Mouse (Mus musculus) gastrocnemius, adult 18-20 months (tissue): ENCODE measurements around the gene Me3. TPM values are rescaled to one million over a fixed set of nuclear protein-coding genes. Genes with fewer than 3 reads are reported as not detected.

Source experiments
- DNase-seq: peaks from one replicate; pipeline ENCODE4 v3.0.0; 2021; ENCODE audit warnings: low spot score
- total RNA-seq, 2 experiments: library from RNA; stranded (reverse); gene quantifications; 2 replicates each; pipeline ENCODE4 v1.2.3; 2021

Me3 gene
- total RNA-seq, 2 experiments from 2014 or later = 109 to 122 TPM

DNA sequence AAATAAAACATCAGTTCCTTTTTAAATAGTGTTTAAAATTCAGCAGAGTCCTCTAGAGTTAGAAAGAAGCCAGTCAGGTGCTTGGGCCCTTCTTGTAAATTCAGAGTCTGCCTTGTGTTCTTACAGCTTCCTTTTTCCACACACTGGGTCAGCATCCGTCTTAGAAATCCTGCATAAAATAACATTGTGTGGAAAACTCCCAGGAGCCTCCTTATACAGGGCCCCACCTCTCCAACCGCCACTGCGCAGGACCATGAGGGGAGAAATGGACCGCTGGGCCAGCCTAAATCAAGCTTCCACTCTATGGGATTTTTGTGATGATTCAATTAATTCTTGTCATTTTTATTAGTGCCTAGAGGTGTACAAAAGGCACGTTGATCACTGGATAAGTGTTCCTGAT, 259.2 kb downstream of the Me3 start:
- DNase-seq = no peak

DNA sequence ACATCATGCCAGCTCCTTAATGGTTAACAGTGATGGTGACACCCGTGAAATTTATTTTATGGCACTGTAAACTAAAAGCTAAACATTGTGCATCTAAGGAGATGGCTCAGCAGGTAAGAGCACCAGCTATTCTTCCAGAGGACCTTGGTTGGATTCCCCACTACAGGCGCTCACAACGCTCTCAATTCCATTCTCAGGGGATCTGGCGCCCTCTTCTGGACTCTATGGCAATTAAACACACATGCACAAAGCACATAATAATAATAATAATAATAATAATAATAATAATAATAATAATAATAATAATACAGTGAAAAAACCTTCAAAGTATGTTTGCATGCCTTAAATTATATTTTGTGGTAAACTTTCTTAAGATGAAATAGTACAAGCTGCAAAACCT, 259.7 kb downstream of the Me3 start:
- DNase-seq = peak; percentile 19

DNA sequence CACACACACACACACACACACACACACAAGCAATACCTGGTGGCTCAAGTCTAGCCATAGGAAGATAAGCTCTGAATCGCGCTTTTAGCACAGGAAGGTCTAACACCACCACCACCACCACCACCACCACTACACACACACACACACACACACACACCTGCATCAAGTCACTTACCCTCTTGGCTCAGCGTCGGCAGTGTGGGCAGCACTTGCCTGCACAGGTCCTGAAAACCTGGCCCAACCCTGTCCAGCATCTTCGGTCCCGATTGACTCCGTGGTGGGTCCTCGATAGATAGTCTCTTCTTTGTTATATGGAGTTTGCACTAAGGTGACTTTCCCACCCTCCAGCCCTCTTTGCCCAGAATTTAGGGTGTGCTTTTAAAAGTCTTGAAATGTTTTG, 270.8 kb downstream of the Me3 start:
- DNase-seq = no peak

DNA sequence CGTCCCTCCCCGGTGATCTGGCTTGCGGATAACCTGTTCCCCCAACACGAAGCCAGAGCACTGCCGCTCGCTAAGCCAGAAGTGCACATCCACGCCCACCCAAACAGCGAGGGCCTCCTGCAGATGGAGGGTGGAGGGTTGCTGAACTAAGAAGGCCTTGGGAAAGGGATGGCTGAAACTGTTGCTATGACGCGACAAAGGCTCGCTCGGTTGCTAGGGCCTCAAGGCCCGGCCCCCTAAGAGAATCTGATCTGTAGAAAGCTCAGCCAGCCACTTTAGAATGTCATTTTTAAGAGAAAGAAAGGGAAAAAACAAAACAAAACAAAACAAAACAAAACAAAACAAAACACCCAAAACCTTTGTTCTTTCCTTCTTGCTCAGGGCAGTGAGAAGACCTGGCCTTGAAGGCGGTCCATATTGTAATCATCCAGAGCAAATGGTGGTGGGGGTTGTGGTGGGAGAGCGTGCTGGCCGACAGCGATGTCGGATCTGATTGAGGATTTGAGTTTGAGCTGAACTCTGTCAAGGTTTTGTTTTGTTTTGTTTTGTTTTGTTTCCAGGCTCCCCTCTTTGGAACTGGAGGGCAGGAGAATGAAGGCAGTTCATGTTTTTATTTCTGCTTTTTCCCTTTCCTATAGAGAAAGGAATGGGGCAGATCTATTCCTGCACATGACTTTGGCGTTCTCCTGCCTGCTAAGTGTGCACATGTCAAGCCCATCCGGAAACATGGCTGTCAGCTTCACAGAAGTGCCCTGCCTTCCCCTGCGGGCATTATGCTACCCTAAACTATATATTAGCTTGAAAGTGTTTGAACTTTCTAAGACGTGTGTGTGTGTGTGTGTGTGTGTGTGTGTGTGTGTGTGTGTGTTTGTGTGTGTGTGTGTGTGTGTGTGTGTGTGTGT, 271.5 kb downstream of the Me3 start, which contains the start of gene Ccdc81:
Gene Ccdc81, minus strand, starts transcription at position 188 of the 902 bp plus-strand sequence.
- DNase-seq = no peak

Other genes starting within 250 kb of the Me3 start
- gene Tmem135, start 228.2 kb upstream of the Me3 start, total RNA-seq = 10 to 100 TPM; 16.4 to 17.1 TPM
- gene Fzd4, start 228.0 kb upstream of the Me3 start, total RNA-seq = 10 to 100 TPM; 19.9 to 33.3 TPM
- 10 to 100 TPM; 59.0 to 63.7 TPM for gene Prss23, start 105.2 kb upstream of the Me3 start, total RNA-seq